Mouse (Mus musculus) left cerebral cortex, adult 11 months (tissue): ENCODE data around the gene Tspan15.
A peak's percentile ranks its signal among the peaks of the same experiment; 100 is the strongest.

Experiments
- DNase-seq: peaks from one replicate; pipeline ENCODE4 v3.0.0; 2022; ENCODE audit warnings: low spot score

The Tspan15 gene

GRCm38 (mm10) chr10:62228126-62228525 lies 2.9 kb downstream of the Tspan15 start:
- no peak for DNase-seq

GRCm38 (mm10) chr10:62225839-62226238 lies 5.2 kb downstream of the Tspan15 start:
- DNase-seq, result no peak

GRCm38 (mm10) chr10:62224231-62224630 lies 6.8 kb downstream of the Tspan15 start:
- no peak for DNase-seq

GRCm38 (mm10) chr10:62222777-62223176 lies 8.3 kb downstream of the Tspan15 start:
- no peak for DNase-seq

GRCm38 (mm10) chr10:62221647-62222046 lies 9.4 kb downstream of the Tspan15 start:
- no peak for DNase-seq

- no peak for DNase-seq
These were observed 10.1 kb downstream of the Tspan15 start for GRCm38 (mm10) chr10:62220732-62221514.

- no peak for DNase-seq
These were observed 12.3 kb downstream of the Tspan15 start for GRCm38 (mm10) chr10:62218789-62219172.

GRCm38 (mm10) chr10:62218044-62218788 lies 12.8 kb downstream of the Tspan15 start:
- no peak for DNase-seq

GRCm38 (mm10) chr10:62217196-62217595 lies 13.9 kb downstream of the Tspan15 start:
- no peak for DNase-seq

- no peak for DNase-seq
These were observed 14.5 kb downstream of the Tspan15 start for GRCm38 (mm10) chr10:62216595-62216994.

- DNase-seq, result no peak
These were observed 15.4 kb downstream of the Tspan15 start for GRCm38 (mm10) chr10:62215633-62216032.

- DNase-seq, result no peak
These were observed 15.9 kb downstream of the Tspan15 start for GRCm38 (mm10) chr10:62215169-62215616.

- DNase-seq, result no peak
These were observed 19.7 kb downstream of the Tspan15 start for GRCm38 (mm10) chr10:62211310-62211709.

- no peak for DNase-seq
These were observed 22.7 kb downstream of the Tspan15 start for GRCm38 (mm10) chr10:62208241-62208896.

GRCm38 (mm10) chr10:62202574-62202973 lies 28.5 kb downstream of the Tspan15 start:
- no peak for DNase-seq

- no peak for DNase-seq
These were observed 32.2 kb downstream of the Tspan15 start for GRCm38 (mm10) chr10:62198891-62199290.

- DNase-seq, result no peak
These were observed 33.6 kb downstream of the Tspan15 start for GRCm38 (mm10) chr10:62197403-62197802.

GRCm38 (mm10) chr10:62195376-62195775 lies 35.7 kb downstream of the Tspan15 start:
- no peak for DNase-seq

- DNase-seq, result no peak
These were observed 36.1 kb downstream of the Tspan15 start for GRCm38 (mm10) chr10:62194946-62195345.

GRCm38 (mm10) chr10:62194461-62194860 lies 36.6 kb downstream of the Tspan15 start:
- peak; percentile 68 for DNase-seq

- DNase-seq, result no peak
These were observed 37.0 kb downstream of the Tspan15 start for GRCm38 (mm10) chr10:62194043-62194442.

GRCm38 (mm10) chr10:62192701-62193157 lies 38.3 kb downstream of the Tspan15 start:
- DNase-seq, result peak; percentile 53

- DNase-seq, result no peak
These were observed 40.2 kb downstream of the Tspan15 start for GRCm38 (mm10) chr10:62190821-62191220.
